Mouse (Mus musculus) midbrain, embryonic 15.5 days (tissue): ENCODE data around the gene Bckdhb. TPM values are rescaled to one million over a fixed set of nuclear protein-coding genes. Genes with fewer than 3 reads are reported as not detected.

Source experiments
- ATAC-seq: fragments of 200-750 bp; cut with Nextera tagmentation; replicated peaks from 2 replicates; pipeline ENCODE4 v1.8.0; 2017; ENCODE audit warnings: moderate TSS enrichment
- H3K27ac ChIP-seq: fragments of 300-500 bp; sonication (generic); 2 replicates; pipeline ENCODE4 v1.5.1; 2015; ENCODE audit warnings: mild to moderate bottlenecking, inconsistent platforms
- H3K27me3 ChIP-seq: fragments of 300-500 bp; sonication (generic); replicated peaks from 2 replicates; pipeline ENCODE4 v1.6.1; 2015; ENCODE audit warnings: inconsistent platforms
- H3K36me3 ChIP-seq: fragments of 300-500 bp; sonication (generic); replicated peaks from 2 replicates; pipeline ENCODE4 v1.6.1; 2015; ENCODE audit warnings: inconsistent platforms
- H3K4me1 ChIP-seq: fragments of 300-500 bp; sonication (generic); 2 replicates; pipeline ENCODE4 v1.6.1; 2015; ENCODE audit warnings: inconsistent platforms
- H3K4me2 ChIP-seq: fragments of 300-500 bp; sonication (generic); 2 replicates; pipeline ENCODE4 v1.6.1; 2015; ENCODE audit warnings: inconsistent platforms, mild to moderate bottlenecking, moderate library complexity
- H3K4me3 ChIP-seq: fragments of 300-500 bp; sonication (generic); 2 replicates; pipeline ENCODE4 v1.5.1; 2015; ENCODE audit warnings: mild to moderate bottlenecking, inconsistent platforms
- H3K9ac ChIP-seq: fragments of 300-500 bp; sonication (generic); 2 replicates; pipeline ENCODE4 v1.6.1; 2015; ENCODE audit warnings: mild to moderate bottlenecking, inconsistent platforms
- H3K9me3 ChIP-seq: fragments of 300-500 bp; sonication (generic); 2 replicates; pipeline ENCODE4 v1.6.1; 2016; ENCODE audit warnings: inconsistent platforms
- WGBS: fragments of 180-500 bp; shearing (Covaris S2); methylation state at CpG from one replicate; pipeline ENCODE4 v1.1.7; 2015; ENCODE audit warnings: mixed read lengths; 5-methylcytosine and 5-hydroxymethylcytosine counted together
- polyA plus RNA-seq: library from polyadenylated mRNA; unstranded; fragments of >200 nt; fragmentation: Nextera tagmentation; extraction: Ambion mirVana; gene quantifications from 2 replicates; pipeline ENCODE4 v1.2.1, GENCODE M21; 2015

Bckdhb gene
- polyA plus RNA-seq, 1 experiment from 2014 or later, result 28.6 TPM

- Histone ChIP-seq H3K27me3 (no peaks in the 10 kb centered on the region), H3K27ac (no peak overlapping the region), H3K9me3 (no peaks in the 10 kb centered on the region), H3K36me3 (no peaks in the 10 kb centered on the region), H3K9ac (no peak overlapping the region), H3K4me3 (no peak overlapping the region), H3K4me2 (no peak overlapping the region), H3K4me1 (peaks cover 19% of the 10 kb centered on the region)
- no peak for ATAC-seq
- 94% methylated on average over 8 of the region's 8 CpGs for WGBS
Measured at GRCm38 (mm10) chr9:84036046-84036445, 111.1 kb downstream of the Bckdhb start.

- H3K27ac ChIP-seq, result no peak overlapping the region
- no peak overlapping the region for H3K4me3 ChIP-seq
- H3K27me3 ChIP-seq, result no peaks in the 10 kb centered on the region
- no peak for ATAC-seq
- no peak overlapping the region for H3K9ac ChIP-seq
- peaks cover 16% of the 10 kb centered on the region for H3K4me1 ChIP-seq
- H3K36me3 ChIP-seq, result no peaks in the 10 kb centered on the region
- 100% methylated on average over 1 of the region's 1 CpGs for WGBS
- no peak overlapping the region for H3K4me2 ChIP-seq
- no peaks in the 10 kb centered on the region for H3K9me3 ChIP-seq
Measured at GRCm38 (mm10) chr9:84037224-84037623, 112.3 kb downstream of the Bckdhb start.

GRCm38 (mm10) chr9:84038946-84039345 lies 114.0 kb downstream of the Bckdhb start:
- H3K36me3 ChIP-seq, result no peaks in the 10 kb centered on the region
- WGBS, result 92% methylated on average over 4 of the region's 4 CpGs
- no peak overlapping the region for H3K27ac ChIP-seq
- no peak overlapping the region for H3K4me2 ChIP-seq
- H3K9me3 ChIP-seq, result no peaks in the 10 kb centered on the region
- ATAC-seq, result no peak
- H3K4me1 ChIP-seq, result no peaks in the 10 kb centered on the region; the same call in 1 of the 2 replicates
- no peak overlapping the region for H3K4me3 ChIP-seq
- no peaks in the 10 kb centered on the region for H3K27me3 ChIP-seq
- no peak overlapping the region for H3K9ac ChIP-seq

- no peak overlapping the region for H3K4me2 ChIP-seq
- H3K9me3 ChIP-seq, result no peaks in the 10 kb centered on the region
- H3K27me3 ChIP-seq, result no peaks in the 10 kb centered on the region
- no peak overlapping the region for H3K4me3 ChIP-seq
- no peak overlapping the region for H3K9ac ChIP-seq
- H3K36me3 ChIP-seq, result no peaks in the 10 kb centered on the region
- no peak overlapping the region for H3K27ac ChIP-seq
- WGBS, result 86% methylated on average over 2 of the region's 2 CpGs
- no peaks in the 10 kb centered on the region for H3K4me1 ChIP-seq
- ATAC-seq, result no peak
Measured at GRCm38 (mm10) chr9:84040376-84040775, 115.4 kb downstream of the Bckdhb start.

DNA sequence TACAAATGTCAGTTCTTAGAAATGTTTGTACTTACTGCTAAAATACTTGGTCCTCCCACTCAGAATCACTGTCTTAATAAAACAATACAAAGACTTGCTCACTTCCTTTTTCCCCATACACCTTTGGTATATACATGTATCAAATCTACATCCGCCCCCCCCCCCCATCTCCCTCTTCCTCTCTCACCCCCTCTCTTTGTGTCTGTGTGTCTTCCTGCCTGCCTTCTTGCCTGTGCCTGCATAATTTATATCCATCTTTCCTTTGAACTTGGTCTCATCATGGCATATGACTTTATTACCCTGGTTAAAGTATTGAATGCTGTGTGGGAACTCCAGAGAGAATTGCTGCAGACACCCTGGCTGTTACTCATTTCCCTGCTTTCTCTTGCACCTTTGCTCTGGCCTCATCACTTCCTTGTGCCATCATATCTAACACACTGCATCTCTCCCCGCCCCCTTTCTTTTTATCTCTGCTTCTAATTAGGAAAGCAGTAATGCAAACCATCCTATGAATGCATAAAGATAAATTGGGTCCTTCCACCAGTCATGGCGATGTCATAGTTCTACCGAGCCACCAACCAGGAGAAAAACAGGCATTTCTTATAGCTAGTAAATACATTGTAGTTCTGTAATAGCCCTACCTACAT lies 116.8 kb downstream of the Bckdhb start:
- H3K4me2 ChIP-seq, result no peak overlapping the region
- H3K27ac ChIP-seq, result no peak overlapping the region
- 89% methylated on average over 4 of the region's 4 CpGs for WGBS
- H3K36me3 ChIP-seq, result no peaks in the 10 kb centered on the region
- no peak overlapping the region for H3K4me3 ChIP-seq
- H3K9me3 ChIP-seq, result no peaks in the 10 kb centered on the region
- H3K9ac ChIP-seq, result no peak overlapping the region
- H3K4me1 ChIP-seq, result no peaks in the 10 kb centered on the region
- H3K27me3 ChIP-seq, result no peaks in the 10 kb centered on the region
- ATAC-seq, result no peak; the same call in 1 of the 2 replicates

- Histone ChIP-seq H3K27ac (no peak overlapping the region), H3K36me3 (no peaks in the 10 kb centered on the region), H3K9me3 (no peaks in the 10 kb centered on the region), H3K4me3 (no peak overlapping the region), H3K4me1 (no peaks in the 10 kb centered on the region), H3K9ac (no peak overlapping the region), H3K4me2 (no peak overlapping the region), H3K27me3 (no peaks in the 10 kb centered on the region)
- 83% methylated on average over 3 of the region's 3 CpGs for WGBS
- no peak for ATAC-seq
Measured at GRCm38 (mm10) chr9:84042539-84042938, 117.6 kb downstream of the Bckdhb start.

- no peak for ATAC-seq
- Histone ChIP-seq H3K9me3 (no peaks in the 10 kb centered on the region), H3K27me3 (no peaks in the 10 kb centered on the region), H3K4me3 (no peak overlapping the region), H3K9ac (no peak overlapping the region), H3K4me1 (no peaks in the 10 kb centered on the region), H3K27ac (no peak overlapping the region), H3K4me2 (no peak overlapping the region), H3K36me3 (no peaks in the 10 kb centered on the region)
- WGBS, result 94% methylated on average over 6 of the region's 6 CpGs
Measured at GRCm38 (mm10) chr9:84044136-84044535, 119.2 kb downstream of the Bckdhb start.

GRCm38 (mm10) chr9:84045632-84046031 lies 120.7 kb downstream of the Bckdhb start:
- WGBS, result 95% methylated on average over 2 of the region's 2 CpGs
- no peaks in the 10 kb centered on the region for H3K4me1 ChIP-seq
- H3K9ac ChIP-seq, result no peak overlapping the region
- ATAC-seq, result 0 out of 2 replicates have a peak, but pooled peaks have one; percentile 18
- no peaks in the 10 kb centered on the region for H3K27me3 ChIP-seq
- H3K27ac ChIP-seq, result no peak overlapping the region
- H3K36me3 ChIP-seq, result no peaks in the 10 kb centered on the region
- H3K9me3 ChIP-seq, result no peaks in the 10 kb centered on the region
- H3K4me2 ChIP-seq, result no peak overlapping the region
- H3K4me3 ChIP-seq, result no peak overlapping the region

- Histone ChIP-seq H3K9me3 (no peaks in the 10 kb centered on the region), H3K4me2 (no peak overlapping the region), H3K27ac (no peak overlapping the region), H3K27me3 (no peaks in the 10 kb centered on the region), H3K9ac (no peak overlapping the region), H3K36me3 (no peaks in the 10 kb centered on the region), H3K4me3 (no peak overlapping the region), H3K4me1 (no peaks in the 10 kb centered on the region)
- 0 out of 2 replicates have a peak, but pooled peaks have one; percentile 34 for ATAC-seq
- whole genome bisulfite sequencing, result 88% methylated on average over 10 of the region's 12 CpGs
Measured at GRCm38 (mm10) chr9:84046334-84046733, 121.4 kb downstream of the Bckdhb start.

GRCm38 (mm10) chr9:84046961-84047360 lies 122.0 kb downstream of the Bckdhb start:
- Histone ChIP-seq H3K4me1 (no peaks in the 10 kb centered on the region), H3K9ac (no peak overlapping the region), H3K27ac (no peak overlapping the region), H3K4me3 (no peak overlapping the region), H3K9me3 (no peaks in the 10 kb centered on the region), H3K4me2 (no peak overlapping the region), H3K36me3 (no peaks in the 10 kb centered on the region), H3K27me3 (no peaks in the 10 kb centered on the region)
- ATAC-seq, result no peak
- 35% methylated on average over 4 of the region's 4 CpGs for WGBS

- Histone ChIP-seq H3K9me3 (no peaks in the 10 kb centered on the region), H3K4me2 (no peak overlapping the region), H3K36me3 (no peaks in the 10 kb centered on the region), H3K9ac (no peak overlapping the region), H3K4me1 (no peaks in the 10 kb centered on the region), H3K4me3 (no peak overlapping the region), H3K27me3 (no peaks in the 10 kb centered on the region), H3K27ac (no peak overlapping the region)
- ATAC-seq, result no peak
- WGBS, result 93% methylated on average over 3 of the region's 3 CpGs
Measured at GRCm38 (mm10) chr9:84047436-84047835, 122.5 kb downstream of the Bckdhb start.

- no peak overlapping the region for H3K4me3 ChIP-seq
- no peak for ATAC-seq
- no peak overlapping the region for H3K4me2 ChIP-seq
- 10% methylated on average over 1 of the region's 1 CpGs for WGBS
- no peaks in the 10 kb centered on the region for H3K4me1 ChIP-seq
- H3K9ac ChIP-seq, result no peak overlapping the region
- no peak overlapping the region for H3K27ac ChIP-seq
- no peaks in the 10 kb centered on the region for H3K27me3 ChIP-seq
- H3K36me3 ChIP-seq, result no peaks in the 10 kb centered on the region
- no peaks in the 10 kb centered on the region for H3K9me3 ChIP-seq
Measured at GRCm38 (mm10) chr9:84049142-84049541, 124.2 kb downstream of the Bckdhb start.

- Histone ChIP-seq H3K9me3 (no peaks in the 10 kb centered on the region), H3K9ac (no peak overlapping the region)
- WGBS, result 65% methylated on average over 18 of the region's 18 CpGs
Measured at GRCm38 (mm10) chr9:84050867-84051635, 126.1 kb downstream of the Bckdhb start.

More at GRCm38 (mm10) chr9:84050867-84051635, 126.1 kb downstream of the Bckdhb start:
- Histone ChIP-seq H3K4me1 (peaks cover 9% of the 10 kb centered on the region; the same call in 1 of the 2 replicates), H3K27me3 (no peaks in the 10 kb centered on the region), H3K27ac (no peak overlapping the region), H3K4me3 (no peak overlapping the region), H3K36me3 (no peaks in the 10 kb centered on the region), H3K4me2 (no peak overlapping the region)
- ATAC-seq, result no peak
